Mouse (Mus musculus) MEL (cell line): ENCODE results near the gene Zswim9.

Experiments
- CHD2 ChIP-seq: IDR thresholded peaks from 2 replicates; pipeline ENCODE4 v1.6.1; 2011; ENCODE audit warnings: low read length, improper control_type of control experiment
- EP300 ChIP-seq, 2 experiments: IDR thresholded peaks; 2 replicates each; pipeline ENCODE4 v1.6.1; 2011; ENCODE audit warnings: improper control_type of control experiment in 2 of 2, low read length in 2 of 2, low read depth in 1 of 2, mild to moderate bottlenecking in 1 of 2
- GATA1 ChIP-seq: IDR thresholded peaks from 2 replicates; pipeline ENCODE4 v1.6.1; 2011; ENCODE audit warnings: low read depth, low read length, improper control_type of control experiment
- POLR2A ChIP-seq, 2 experiments: IDR thresholded peaks; 2 replicates each; pipeline ENCODE4 v1.6.1; 2011 to 2012; ENCODE audit warnings: low read length in 2 of 2, mild to moderate bottlenecking in 2 of 2, control low read depth in 1 of 2, improper control_type of control experiment in 1 of 2, low read depth in 1 of 2, moderate library complexity in 1 of 2; ENCODE audit not compliant: control insufficient read depth in 1 of 2, insufficient read depth in 1 of 2, poor library complexity in 1 of 2

GRCm38 (mm10) chr7:13288621-13289020 lies 10.1 kb upstream of the Zswim9 start:
- TF ChIP-seq POLR2A (IDR thresholded peaks at IDR 0.05; ENCODE audit: control insufficient read depth in 1 of 2, insufficient read depth in 1 of 2, low read depth in 1 of 2, low read length in 2 of 2, poor library complexity in 1 of 2) (no peak), GATA1 (no peak), EP300 (IDR thresholded peaks at IDR 0.05; ENCODE audit: low read depth in 1 of 2, low read length in 2 of 2) (no peak), CHD2 (no peak)
